Mouse (Mus musculus) ES-E14 (cell line): ENCODE measurements around the gene Kmt2d. TPM values are rescaled to one million over a fixed set of nuclear protein-coding genes. Genes with fewer than 3 reads are reported as not detected.

Experiments
- DNase-seq: peaks from one replicate; pipeline ENCODE4 v3.0.0-alpha.2; 2013; ENCODE audit warnings: low read depth, low spot score
- H3K27ac ChIP-seq: 2 replicates; pipeline ENCODE4 v1.5.1; 2012; ENCODE audit warnings: low read depth, mild to moderate bottlenecking, low read length, moderate library complexity, mixed read lengths; ENCODE audit not compliant: poor library complexity, insufficient read depth, severe bottlenecking
- H3K36me3 ChIP-seq: 2 replicates; pipeline ENCODE4 v1.6.1; 2012; ENCODE audit warnings: mild to moderate bottlenecking, low read length, moderate library complexity, mixed read lengths; ENCODE audit not compliant: control insufficient read depth, poor library complexity, insufficient read depth, severe bottlenecking
- H3K4me1 ChIP-seq, 2 experiments: fragments of 150-350 bp in 1 of 2; sonication (generic) in 1 of 2; 2 replicates each; pipeline ENCODE4 v1.6.1; 2012; ENCODE audit warnings: low read length in 2 of 2, mild to moderate bottlenecking in 1 of 2, mixed read lengths in 1 of 2; ENCODE audit not compliant: control insufficient read depth in 2 of 2, insufficient read depth in 2 of 2, poor library complexity in 1 of 2
- H3K4me3 ChIP-seq, 2 experiments: fragments of 150-350 bp in 1 of 2; sonication (generic) in 1 of 2; 2 replicates each; pipeline ENCODE4 v1.5.1; 2012; ENCODE audit warnings: low read length in 2 of 2, low read depth in 1 of 2, mild to moderate bottlenecking in 1 of 2, mixed read lengths in 1 of 2; ENCODE audit not compliant: insufficient read depth in 1 of 2, poor library complexity in 1 of 2, severe bottlenecking in 1 of 2
- H3K9ac ChIP-seq: 2 replicates; pipeline ENCODE4 v1.6.1; 2012; ENCODE audit warnings: low read depth, mild to moderate bottlenecking, low read length, mixed read lengths; ENCODE audit not compliant: poor library complexity, insufficient read depth, severe bottlenecking
- H3K9me3 ChIP-seq: fragments of 150-350 bp; sonication (generic); 2 replicates; pipeline ENCODE4 v1.6.1; 2012; ENCODE audit warnings: low read depth, mild to moderate bottlenecking, low read length; ENCODE audit not compliant: control insufficient read depth, insufficient read depth
- CHD2 ChIP-seq: IDR thresholded peaks from 2 replicates; pipeline ENCODE4 v1.6.1; 2014; ENCODE audit warnings: mild to moderate bottlenecking, low read depth, low read length, inconsistent platforms
- HCFC1 ChIP-seq: IDR thresholded peaks from 2 replicates; pipeline ENCODE4 v1.6.1; 2012; ENCODE audit warnings: low read length, inconsistent platforms, borderline replicate concordance; ENCODE audit not compliant: insufficient read depth
- MAFK ChIP-seq: IDR thresholded peaks from 2 replicates; pipeline ENCODE4 v1.6.1; 2014; ENCODE audit warnings: mild to moderate bottlenecking, low read depth, low read length, inconsistent platforms; ENCODE audit not compliant: insufficient read depth
- ZC3H11A ChIP-seq: IDR thresholded peaks from 2 replicates; pipeline ENCODE4 v1.6.1; 2012; ENCODE audit warnings: low read depth, mild to moderate bottlenecking, inconsistent platforms, low read length, borderline replicate concordance
- ZNF384 ChIP-seq: IDR thresholded peaks from 2 replicates; pipeline ENCODE4 v1.6.1; 2012; ENCODE audit warnings: low read depth, low read length, inconsistent platforms
- in situ Hi-C, 2 experiments: fragments of 600-800 bp; cut with MboI; formaldehyde crosslinking; loops; one replicate each; pipeline ENCODE4 v1.15.1; 2025; ENCODE audit warnings: low sequenced_read_pairs in 2 of 2, inconsistent platforms in 1 of 2; ENCODE audit not compliant: unreplicated experiment in 2 of 2
- total RNA-seq: library from RNA; depleted of rRNA; stranded (reverse); fragments of 300-350 nt; gene quantifications from 2 replicates; pipeline ENCODE4 v1.2.3, GENCODE M21; 2012

Gene Kmt2d
- total RNA-seq, 1 experiment = 35.9 TPM

DNA sequence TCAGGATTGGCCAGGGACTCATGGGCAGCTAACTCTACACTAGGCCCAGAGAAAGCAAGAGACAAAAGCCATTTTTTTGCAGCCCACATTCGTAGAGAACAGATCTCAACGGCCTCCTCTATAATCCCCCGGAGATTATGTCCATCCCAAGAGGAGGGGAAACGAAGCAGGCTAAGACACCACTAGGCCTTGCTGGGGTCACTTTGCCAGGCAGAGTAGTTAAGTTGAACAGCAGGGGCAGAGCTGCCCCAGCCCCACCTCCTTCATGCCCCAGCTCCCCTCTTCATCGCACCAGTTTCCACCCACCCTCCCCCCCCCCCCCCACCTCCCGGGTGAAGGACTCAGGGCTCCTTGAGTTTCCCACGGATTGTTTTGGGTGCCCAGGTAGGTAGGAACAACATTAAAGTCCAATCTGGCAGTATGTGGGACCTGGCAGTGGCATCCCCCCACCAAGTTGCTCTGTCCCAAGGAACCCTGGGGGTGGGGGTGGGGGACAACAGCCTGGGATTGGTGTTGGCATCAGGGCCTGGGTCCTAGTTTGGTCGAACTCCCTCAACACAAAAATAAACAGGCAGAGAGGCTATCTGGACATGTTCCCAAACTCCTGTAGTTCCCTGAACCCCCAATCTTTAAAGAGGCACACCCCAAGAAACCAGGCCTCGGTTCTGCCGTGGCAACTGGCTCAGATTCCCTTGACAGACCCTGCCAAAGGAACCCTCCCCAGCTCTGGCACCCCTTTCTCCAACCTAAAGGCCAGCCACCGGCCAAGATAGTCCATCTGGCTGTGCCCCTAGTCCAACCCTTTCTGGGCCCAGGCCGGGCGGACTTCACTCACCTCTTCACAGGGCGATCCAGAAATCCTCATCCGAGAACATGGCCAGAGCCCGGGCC lies 580 bp downstream of the Kmt2d start:
- H3K4me3 ChIP-seq = peak overlapping the region; percentile 98 to 99
- TF ChIP-seq ZNF384 (no peak), MAFK (no peak), CHD2 (no peak), HCFC1 (no peak), ZC3H11A (no peak)
- H3K9me3 ChIP-seq = no peaks in the 10 kb centered on the region
- H3K9ac ChIP-seq = peak overlapping the region; percentile 100
- H3K27ac ChIP-seq = no peak overlapping the region
- H3K36me3 ChIP-seq = peaks cover 14% of the 10 kb centered on the region
- peaks cover 5 to 21% of the 10 kb centered on the region in 2 experiments; a peak in 2 of 4 replicates for H3K4me1 ChIP-seq
- no peak for DNase-seq
- in situ Hi-C loops = no loop called here

DNA sequence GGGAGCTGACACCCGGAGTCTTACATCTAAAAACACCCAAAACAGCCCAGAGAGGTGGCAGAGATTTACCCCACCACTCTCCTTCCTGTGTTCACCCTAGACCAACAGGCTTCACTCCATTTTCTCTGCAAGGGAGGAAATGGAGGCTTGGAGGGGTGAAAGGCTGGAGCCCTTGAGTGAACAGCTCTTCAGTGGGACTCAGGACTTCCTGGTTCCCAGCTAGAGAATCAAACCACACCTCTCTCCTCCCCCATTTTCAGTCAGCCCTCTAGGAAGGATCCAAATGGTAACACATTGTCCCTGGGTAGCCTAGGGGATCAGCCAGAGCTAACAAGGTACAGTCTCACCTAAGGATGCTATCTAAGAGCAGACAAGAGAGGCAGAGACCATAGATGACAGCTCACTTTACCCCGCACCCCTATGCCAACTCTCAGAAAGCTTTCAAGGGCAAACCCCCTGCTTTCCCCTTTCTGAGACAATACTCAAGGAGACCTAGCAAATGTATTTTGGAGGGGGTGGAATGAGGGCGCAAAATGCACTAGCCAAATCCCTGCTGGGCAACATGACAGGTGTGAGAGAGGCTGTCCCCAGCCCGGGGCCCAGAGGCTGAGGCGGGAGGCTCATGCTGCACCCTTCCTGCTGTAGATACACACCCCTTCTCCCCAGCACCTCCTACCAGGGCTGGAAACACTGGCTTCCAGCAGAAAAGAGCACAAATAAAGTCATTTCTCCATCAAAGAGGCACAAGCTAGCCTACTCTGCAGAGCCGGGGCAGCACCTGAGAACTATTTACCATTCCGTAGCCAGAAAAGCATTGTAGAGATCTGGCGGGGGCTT lies 1.4 kb downstream of the Kmt2d start:
- peak overlapping the region; percentile 43 for H3K9ac ChIP-seq
- no peak for TF ChIP-seq CHD2
- TF ChIP-seq HCFC1 = no peak
- TF ChIP-seq MAFK = no peak
- TF ChIP-seq ZNF384 = no peak
- TF ChIP-seq ZC3H11A = no peak
- in situ Hi-C loops = no loop called here
- peaks cover 5 to 21% of the 10 kb centered on the region in 2 experiments; a peak in 2 of 4 replicates for H3K4me1 ChIP-seq
- H3K27ac ChIP-seq = no peak overlapping the region
- DNase-seq = no peak
- H3K4me3 ChIP-seq = peak overlapping the region; percentile 51 to 98
- peaks cover 22% of the 10 kb centered on the region for H3K36me3 ChIP-seq
- no peaks in the 10 kb centered on the region for H3K9me3 ChIP-seq

DNA sequence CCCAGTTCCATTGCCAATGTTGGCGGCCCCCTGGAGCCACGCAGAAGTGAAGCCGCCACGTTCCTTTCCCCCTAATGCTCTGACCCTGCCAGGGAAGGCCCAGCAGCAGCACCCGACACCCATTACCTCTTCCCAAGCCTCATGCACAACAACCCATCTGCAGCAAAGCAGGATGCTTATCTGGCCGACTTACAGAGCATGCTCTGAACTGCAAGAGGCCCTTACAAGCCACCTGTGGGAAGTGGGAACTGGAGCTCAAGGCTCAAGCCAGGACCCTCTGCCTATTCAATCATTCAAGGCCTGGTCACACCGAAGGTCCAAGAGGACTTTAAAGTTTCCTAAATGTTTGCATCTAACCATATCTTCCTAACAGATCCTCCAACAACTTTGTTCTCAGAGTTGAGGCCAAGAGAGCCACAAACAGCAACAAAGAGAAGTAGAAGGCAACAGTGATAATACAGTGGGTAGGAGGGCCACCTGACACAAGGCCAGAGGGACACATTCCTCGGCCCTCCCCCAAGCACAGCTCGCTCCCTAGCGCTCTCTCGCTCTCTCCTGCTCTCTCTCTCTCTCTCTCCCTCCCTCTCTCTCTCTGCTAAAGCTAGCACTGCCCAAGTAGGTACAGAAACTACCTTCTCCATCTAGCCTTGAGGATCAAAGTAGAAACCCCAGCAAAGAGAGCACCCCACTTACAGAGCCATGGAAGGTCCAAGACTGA lies 2.5 kb downstream of the Kmt2d start:
- H3K36me3 ChIP-seq = peaks cover 33% of the 10 kb centered on the region

DNA sequence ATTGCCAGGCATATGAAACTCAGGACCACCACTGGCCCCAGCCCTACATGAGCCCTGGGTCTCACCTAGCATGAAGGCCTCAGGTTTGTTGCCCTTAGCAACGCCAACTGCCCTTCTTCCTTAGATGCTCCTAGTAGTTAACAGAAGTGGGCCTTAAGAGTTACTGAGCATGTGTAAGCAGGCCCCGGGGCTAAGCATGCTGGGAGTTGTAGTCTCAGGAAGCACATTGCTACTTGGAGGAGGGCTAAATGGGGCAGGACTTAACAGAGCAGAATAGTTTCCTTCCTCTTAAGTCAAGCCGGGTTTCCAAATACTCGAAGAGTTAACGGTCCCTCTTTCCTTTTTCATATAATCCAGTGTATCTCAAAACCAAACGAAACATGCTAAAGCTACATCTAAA lies 3.7 kb downstream of the Kmt2d start:
- no peak for DNase-seq
- TF ChIP-seq HCFC1 (peak; percentile 88), CHD2 (no peak)
- no peaks in the 10 kb centered on the region for H3K9me3 ChIP-seq
- H3K9ac ChIP-seq = no peak overlapping the region
- in situ Hi-C loops = no loop called here
- peaks cover 5 to 21% of the 10 kb centered on the region in 2 experiments; a peak in 2 of 4 replicates for H3K4me1 ChIP-seq
- peaks cover 45% of the 10 kb centered on the region for H3K36me3 ChIP-seq
- no peak overlapping the region for H3K27ac ChIP-seq
- no peak overlapping the region for H3K4me3 ChIP-seq

More for the DNA sequence above, 2.5 kb downstream of the Kmt2d start:
- peak overlapping the region in 1 of 2 experiments; percentile 15; a peak in 1 of 4 replicates for H3K4me3 ChIP-seq
- no peak overlapping the region for H3K27ac ChIP-seq
- no peak for DNase-seq
- peaks cover 5 to 21% of the 10 kb centered on the region in 2 experiments; a peak in 2 of 4 replicates for H3K4me1 ChIP-seq
- H3K9ac ChIP-seq = peak overlapping the region; percentile 54; the same call in 1 of the 2 replicates
- in situ Hi-C loops = no loop called here
- H3K9me3 ChIP-seq = no peaks in the 10 kb centered on the region
- TF ChIP-seq ZNF384 = no peak
- no peak for TF ChIP-seq HCFC1
- no peak for TF ChIP-seq ZC3H11A
- TF ChIP-seq MAFK = no peak
- TF ChIP-seq CHD2 = no peak
